Mouse (Mus musculus) intestine, postnatal 0 days (tissue): ENCODE measurements around the gene Vmn1r50. TPM values are rescaled to one million over a fixed set of nuclear protein-coding genes. Genes with fewer than 3 reads are reported as not detected.
"Not testable (repeated sequence)": the region's sequence is repeated elsewhere in the genome, so short reads cannot be mapped to it uniquely, and the experiment has no call there.

ENCODE experiments used
- ATAC-seq: fragments of 200-750 bp; cut with Nextera tagmentation; 2 replicates; pipeline ENCODE4 v1.8.0; 2017; ENCODE audit warnings: mild to moderate bottlenecking, moderate TSS enrichment, moderate library complexity
- H3K27ac ChIP-seq: fragments of 300-500 bp; sonication (generic); 2 replicates; pipeline ENCODE4 v1.5.1; 2014; ENCODE audit warnings: mild to moderate bottlenecking, low read depth, low read length, moderate library complexity
- H3K27me3 ChIP-seq: fragments of 300-500 bp; sonication (generic); replicated peaks from 2 replicates; pipeline ENCODE4 v1.6.1; 2014; ENCODE audit warnings: low read length, mixed read lengths; ENCODE audit not compliant: control insufficient read depth, insufficient read depth
- H3K36me3 ChIP-seq: fragments of 300-500 bp; sonication (generic); 2 replicates; pipeline ENCODE4 v1.6.1; 2014; ENCODE audit warnings: mild to moderate bottlenecking, moderate library complexity; ENCODE audit not compliant: control insufficient read depth, insufficient read depth
- H3K4me1 ChIP-seq: fragments of 300-500 bp; sonication (generic); replicated peaks from 2 replicates; pipeline ENCODE4 v1.6.1; 2014; ENCODE audit warnings: antibody characterized with exemption, low read length, mixed read lengths; ENCODE audit not compliant: control insufficient read depth, insufficient read depth
- H3K4me2 ChIP-seq: fragments of 300-500 bp; sonication (generic); replicated peaks from 2 replicates; pipeline ENCODE4 v1.6.1; 2014; ENCODE audit warnings: low read depth, mild to moderate bottlenecking, moderate library complexity
- H3K4me3 ChIP-seq: fragments of 300-500 bp; sonication (generic); 2 replicates; pipeline ENCODE4 v1.5.1; 2014; ENCODE audit warnings: low read depth, low read length
- H3K9ac ChIP-seq: fragments of 300-500 bp; sonication (generic); 2 replicates; pipeline ENCODE4 v1.6.1; 2014; ENCODE audit warnings: mild to moderate bottlenecking, low read depth, low read length
- H3K9me3 ChIP-seq: fragments of 300-500 bp; sonication (generic); 2 replicates; pipeline ENCODE4 v1.6.1; 2016; ENCODE audit warnings: mixed run types; ENCODE audit not compliant: control insufficient read depth
- CTCF ChIP-seq: sonication (generic); IDR thresholded peaks from 2 replicates; pipeline ENCODE4 v1.5.1; 2016; ENCODE audit warnings: low read depth, mild to moderate bottlenecking, control low read depth, antibody characterized with exemption, moderate library complexity
- WGBS: fragments of 180-500 bp; shearing (Covaris S2); extraction: QIAGEN DNeasy Blood & Tissue Kit; methylation state at CpG from one replicate; pipeline ENCODE4 v1.1.7; 2014; 5-methylcytosine and 5-hydroxymethylcytosine counted together
- polyA plus RNA-seq: library from polyadenylated mRNA; unstranded; fragments of >200 nt; fragmentation: Nextera tagmentation; extraction: Ambion mirVana; gene quantifications from 2 replicates; pipeline ENCODE4 v1.2.1, GENCODE M21; 2015

Vmn1r50 gene
- not detected in 2 replicates for polyA plus RNA-seq

DNA sequence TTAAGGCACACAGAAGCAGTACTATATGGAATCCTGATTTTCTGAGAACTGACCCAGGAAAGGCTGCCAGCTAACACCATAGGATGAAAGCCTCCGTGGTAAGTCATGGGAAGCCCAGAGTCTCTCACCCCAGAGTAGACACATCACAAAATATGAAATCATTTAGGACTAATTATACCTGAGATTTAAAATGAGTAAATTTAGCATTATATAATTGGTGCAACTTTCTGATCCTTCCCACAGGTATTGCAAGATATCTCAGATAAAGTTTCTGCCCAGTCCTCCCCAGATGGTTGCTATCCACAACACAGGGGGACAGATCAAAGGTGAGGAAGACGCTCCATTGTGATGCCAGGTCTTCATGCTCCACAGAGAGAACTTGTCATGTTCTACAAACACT lies at the start of gene Vmn1r50:
TSS of gene Vmn1r50 (plus strand) at position 301 of the 400 bp plus-strand sequence.
- H3K4me2 ChIP-seq, result no peak within 1 kb of the TSS
- H3K27me3 ChIP-seq, result no peaks in the 10 kb centered on the region
- no peak within 1 kb of the TSS for H3K4me3 ChIP-seq
- H3K4me1 ChIP-seq, result no peaks in the 10 kb centered on the region
- no peaks in the 10 kb centered on the region for H3K9me3 ChIP-seq
- H3K36me3 ChIP-seq, result no peaks in the 10 kb centered on the region
- no peak for ATAC-seq
- no peak within 1 kb of the TSS for H3K27ac ChIP-seq
- H3K9ac ChIP-seq, result no peak within 1 kb of the TSS
- WGBS, result 56% methylated on average over 2 of the region's 2 CpGs
- no peak for TF ChIP-seq CTCF

DNA sequence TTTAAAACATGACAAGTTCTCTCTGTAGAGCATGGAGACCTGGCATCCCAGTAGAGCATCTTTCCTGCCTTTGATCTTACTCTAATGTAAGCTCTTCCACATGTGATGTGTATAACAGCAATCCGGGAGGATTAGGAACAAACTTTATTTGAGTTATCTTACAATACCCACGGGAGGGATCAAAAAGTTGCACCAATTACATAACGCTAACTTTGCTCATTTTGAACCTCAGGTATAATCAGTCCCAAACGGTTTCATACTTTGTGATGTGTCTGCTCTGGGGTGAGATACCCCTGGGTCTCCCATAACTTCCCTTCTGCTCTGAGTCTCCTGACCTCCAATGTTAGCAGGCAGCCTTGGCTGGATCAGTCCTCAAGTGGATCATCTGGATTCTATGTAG lies 22.8 kb upstream of the Vmn1r50 start, which contains the start of gene Vmn1r49:
TSS of gene Vmn1r49 (minus strand) at position 101 of the 400 bp plus-strand sequence.
- Histone ChIP-seq H3K27me3 (no peaks in the 10 kb centered on the region), H3K4me1 (no peaks in the 10 kb centered on the region), H3K9me3 (no peaks in the 10 kb centered on the region), H3K27ac (no peak within 1 kb of the TSS), H3K4me2 (no peak within 1 kb of the TSS), H3K9ac (no peak within 1 kb of the TSS), H3K4me3 (no peak within 1 kb of the TSS), H3K36me3 (no peaks in the 10 kb centered on the region)
- TF ChIP-seq CTCF, result no peak
- WGBS, result 74% methylated on average over 4 of the region's 4 CpGs
- ATAC-seq, result no peak

DNA sequence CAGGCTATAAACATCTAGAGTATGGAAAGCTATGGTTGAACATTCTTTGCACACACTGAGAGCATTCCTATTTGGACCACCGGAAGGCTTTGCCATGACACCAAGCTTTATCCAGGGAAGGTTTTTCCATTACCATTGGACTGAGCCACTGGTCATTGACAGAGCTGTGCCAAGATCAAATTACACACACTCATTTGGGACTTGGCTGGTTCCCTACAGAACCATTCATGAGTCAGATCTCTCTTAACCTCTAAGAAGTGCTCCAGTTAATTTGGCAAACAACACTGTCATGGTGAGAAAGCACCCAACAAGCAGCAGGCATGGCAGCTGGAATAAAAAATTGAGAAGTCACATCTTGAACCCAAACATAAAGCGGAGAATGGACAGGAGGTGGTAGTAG lies 664 bp upstream of the Vmn1r50 start:
- H3K27me3 ChIP-seq, result no peaks in the 10 kb centered on the region
- no peak overlapping the region for H3K9ac ChIP-seq
- no peaks in the 10 kb centered on the region for H3K36me3 ChIP-seq
- no peaks in the 10 kb centered on the region for H3K9me3 ChIP-seq
- no peak for TF ChIP-seq CTCF
- ATAC-seq, result no peak
- no peak overlapping the region for H3K27ac ChIP-seq
- no peaks in the 10 kb centered on the region for H3K4me1 ChIP-seq
- 91% methylated on average over 2 of the region's 2 CpGs for WGBS
- H3K4me2 ChIP-seq, result no peak overlapping the region
- H3K4me3 ChIP-seq, result no peak overlapping the region

DNA sequence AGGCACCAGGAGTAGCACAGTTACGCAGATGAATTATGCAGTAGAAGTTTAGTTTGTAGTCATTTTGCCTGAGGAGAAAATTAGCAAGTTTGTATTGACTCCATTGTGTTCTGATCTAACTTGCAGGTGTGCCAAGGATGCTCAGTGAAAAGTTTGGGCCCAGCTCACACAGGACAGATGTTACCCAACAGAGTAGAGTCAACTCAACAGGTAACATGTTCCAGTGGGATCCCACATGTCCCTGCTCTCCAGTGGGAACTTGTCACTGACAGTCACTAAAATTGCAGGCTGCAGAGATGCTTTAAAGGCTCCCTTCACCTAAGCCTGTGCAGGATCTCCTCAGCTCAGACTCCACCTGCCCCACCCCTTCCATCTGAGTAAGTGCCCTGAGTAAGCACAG lies 21.1 kb downstream of the Vmn1r50 start, which contains the start of gene Vmn1r51:
TSS of gene Vmn1r51 (plus strand) at position 301 of the 400 bp plus-strand sequence.
- H3K9ac ChIP-seq, H3K27ac ChIP-seq, H3K4me1 ChIP-seq, H3K9me3 ChIP-seq, ATAC-seq, H3K27me3 ChIP-seq, H3K36me3 ChIP-seq, H3K4me3 ChIP-seq, H3K4me2 ChIP-seq: not testable (repeated sequence)
- WGBS, result 84% methylated on average over 1 of the region's 1 CpGs

Other genes with a start within 250 kb of the Vmn1r50 start
- gene Vmn1r42, start 225.0 kb upstream of the Vmn1r50 start, polyA plus RNA-seq, result not detected in 2 replicates
- 0.01 TPM in 1 of 2 replicates, not detected in the other for gene Vmn1r43, start 225.0 kb upstream of the Vmn1r50 start, polyA plus RNA-seq
- gene Vmn1r44, start 217.8 kb upstream of the Vmn1r50 start, polyA plus RNA-seq, result not detected in 2 replicates
- not detected in 2 replicates for gene Vmn1r45, start 160.8 kb upstream of the Vmn1r50 start, polyA plus RNA-seq
- not detected in 2 replicates for gene Vmn1r46, start 132.1 kb upstream of the Vmn1r50 start, polyA plus RNA-seq
- gene Vmn1r47, start 85.3 kb upstream of the Vmn1r50 start, polyA plus RNA-seq, result not detected in 2 replicates
- gene Vmn1r48, start 64.6 kb upstream of the Vmn1r50 start, polyA plus RNA-seq, result not detected in 2 replicates
- not detected in 2 replicates for gene Vmn1r49, start 22.9 kb upstream of the Vmn1r50 start, polyA plus RNA-seq
- gene Vmn1r51, start 21.2 kb downstream of the Vmn1r50 start, polyA plus RNA-seq, result 0.04 and 0.05 TPM in 2 replicates
- gene Vmn1r52, start 73.4 kb downstream of the Vmn1r50 start, polyA plus RNA-seq, result not detected in 2 replicates
- gene V1ra8, start 101.4 kb downstream of the Vmn1r50 start, polyA plus RNA-seq, result not detected in 2 replicates
- not detected in 2 replicates for gene Vmn1r53, start 123.0 kb downstream of the Vmn1r50 start, polyA plus RNA-seq
- gene Vmn1r54, start 144.9 kb downstream of the Vmn1r50 start, polyA plus RNA-seq, result not detected in 2 replicates
- gene BC048671, start 199.8 kb downstream of the Vmn1r50 start, polyA plus RNA-seq, result not detected in 2 replicates
- gene Chst13, start 223.8 kb downstream of the Vmn1r50 start, polyA plus RNA-seq, result not detected in 2 replicates
- gene Uroc1, start 231.9 kb downstream of the Vmn1r50 start, polyA plus RNA-seq, result 0.04 TPM in 1 of 2 replicates, not detected in the other